Mouse (Mus musculus): Measurements from ENCODE around the gene Asah2. TPM values are rescaled to one million over a fixed set of nuclear protein-coding genes. Genes with fewer than 3 reads are reported as not detected.
"Not testable (repeated sequence)": the region's sequence is repeated elsewhere in the genome, so short reads cannot be mapped to it uniquely, and the experiment has no call there.

Gene Asah2
- total RNA-seq, 1 experiment from 2014 or later, result 31.3 TPM

DNA sequence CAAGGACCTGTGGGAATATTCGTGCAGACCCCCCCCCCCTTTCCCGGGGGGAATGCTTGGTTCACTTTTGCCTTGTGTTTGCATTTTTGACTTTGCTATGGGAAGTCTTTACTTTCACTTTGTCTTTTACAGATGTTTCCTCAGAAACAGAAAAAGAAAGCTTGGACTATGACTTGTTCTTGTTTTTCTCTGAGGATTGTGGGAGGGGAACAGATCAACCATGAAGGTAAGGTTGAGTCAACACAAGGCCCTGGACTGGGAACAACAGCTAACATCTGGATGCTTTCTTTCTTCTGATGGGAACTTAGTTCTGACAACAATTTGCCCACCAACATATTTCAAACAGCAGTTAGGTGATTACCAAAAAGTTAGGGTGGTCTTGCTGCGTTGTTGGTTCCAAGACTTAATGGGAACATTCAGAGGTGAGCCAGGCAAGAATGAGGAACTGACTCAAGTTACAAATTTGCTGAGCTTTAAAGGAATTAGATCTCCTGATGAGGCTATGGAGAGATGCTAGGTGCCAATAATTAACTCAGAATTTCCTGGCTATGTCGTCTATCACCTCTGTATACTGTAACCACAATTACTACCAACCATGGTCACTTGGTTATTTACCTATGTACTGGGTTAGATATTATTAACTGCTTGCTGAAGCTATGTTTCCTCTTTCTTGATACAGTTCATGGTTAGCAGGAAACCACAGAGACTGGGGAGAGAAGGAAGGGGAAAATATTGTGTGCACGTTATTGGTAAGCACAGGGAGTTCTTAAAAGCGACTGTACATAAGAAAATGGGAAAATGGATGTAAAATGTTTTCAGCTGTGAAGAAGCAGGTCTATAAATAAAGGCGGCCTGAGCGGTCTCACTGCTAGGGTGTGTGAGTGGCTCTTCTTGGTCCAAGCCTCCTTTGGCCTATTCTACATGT lies 4.1 kb upstream of the Asah2 start:
- peak; percentile 75 to 78 for ATAC-seq (replicated peaks in 1 of 2; ENCODE audit: insufficient read depth in 1 of 2, low FRiP score in 2 of 2, low TSS enrichment in 1 of 2, low read depth in 1 of 2, poor library complexity in 2 of 2, severe bottlenecking in 2 of 2)

DNA sequence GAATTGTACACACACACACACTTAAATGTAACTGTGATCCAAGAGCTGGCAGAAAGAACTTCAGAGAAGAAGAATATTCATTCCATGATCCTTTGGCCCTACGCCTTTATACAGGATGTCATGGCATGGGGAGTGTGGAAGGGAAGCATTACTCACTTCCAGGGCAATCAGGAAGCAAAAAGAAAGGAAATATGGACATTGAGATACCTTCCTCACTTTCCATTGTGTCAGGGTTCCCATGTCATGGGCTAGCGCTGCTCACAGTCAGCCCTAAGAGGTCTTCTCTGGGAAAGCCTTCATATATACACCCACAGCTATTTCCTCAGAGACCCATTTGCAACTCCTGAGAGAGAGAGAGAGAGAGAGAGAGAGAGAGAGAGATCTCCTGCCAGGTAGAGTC lies 1.3 kb downstream of the Asah2 start:
- no peak for ATAC-seq (replicated peaks in 1 of 2; ENCODE audit: insufficient read depth in 1 of 2, low FRiP score in 2 of 2, low TSS enrichment in 1 of 2, low read depth in 1 of 2, poor library complexity in 2 of 2, severe bottlenecking in 2 of 2)

DNA sequence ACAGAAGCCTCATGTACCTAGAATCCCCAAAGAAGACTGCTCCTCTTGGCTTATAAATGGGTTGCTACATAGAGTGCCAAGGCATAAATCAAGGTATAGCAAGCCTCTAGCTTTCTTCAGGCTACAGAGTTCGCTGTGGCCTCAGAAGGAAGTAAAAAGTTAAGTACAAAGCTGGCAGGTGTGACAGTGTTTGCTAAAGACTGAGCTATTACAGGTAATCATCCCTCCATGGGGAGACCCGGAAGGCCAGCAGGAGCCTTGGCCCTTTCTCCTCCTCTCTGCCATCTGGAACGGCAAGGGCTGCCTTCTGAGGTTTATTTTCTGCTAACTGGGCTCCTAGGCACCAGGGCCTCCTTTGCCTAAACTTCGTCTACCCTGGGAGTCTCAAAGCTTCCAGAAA lies 3.8 kb downstream of the Asah2 start:
- no peak for ATAC-seq (replicated peaks in 1 of 2; ENCODE audit: insufficient read depth in 1 of 2, low FRiP score in 2 of 2, low TSS enrichment in 1 of 2, low read depth in 1 of 2, poor library complexity in 2 of 2, severe bottlenecking in 2 of 2)

DNA sequence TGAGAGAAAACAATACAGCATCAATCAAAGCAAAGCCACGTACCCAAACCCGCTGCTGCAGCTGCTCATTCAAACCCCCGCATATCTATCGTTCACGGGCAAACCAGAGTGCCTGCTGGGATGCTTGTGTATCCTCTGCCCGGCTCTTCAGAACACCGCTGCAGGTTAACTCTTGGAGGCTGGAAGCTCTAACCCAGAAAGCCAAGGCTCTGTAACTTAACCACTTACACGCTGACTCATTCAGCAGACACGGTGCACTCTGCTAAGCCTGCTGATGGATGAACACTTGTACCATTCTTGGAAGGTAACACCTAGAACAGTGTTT lies 5.1 kb downstream of the Asah2 start:
- ATAC-seq (replicated peaks in 1 of 2; ENCODE audit: insufficient read depth in 1 of 2, low FRiP score in 2 of 2, low TSS enrichment in 1 of 2, low read depth in 1 of 2, poor library complexity in 2 of 2, severe bottlenecking in 2 of 2), result no peak

DNA sequence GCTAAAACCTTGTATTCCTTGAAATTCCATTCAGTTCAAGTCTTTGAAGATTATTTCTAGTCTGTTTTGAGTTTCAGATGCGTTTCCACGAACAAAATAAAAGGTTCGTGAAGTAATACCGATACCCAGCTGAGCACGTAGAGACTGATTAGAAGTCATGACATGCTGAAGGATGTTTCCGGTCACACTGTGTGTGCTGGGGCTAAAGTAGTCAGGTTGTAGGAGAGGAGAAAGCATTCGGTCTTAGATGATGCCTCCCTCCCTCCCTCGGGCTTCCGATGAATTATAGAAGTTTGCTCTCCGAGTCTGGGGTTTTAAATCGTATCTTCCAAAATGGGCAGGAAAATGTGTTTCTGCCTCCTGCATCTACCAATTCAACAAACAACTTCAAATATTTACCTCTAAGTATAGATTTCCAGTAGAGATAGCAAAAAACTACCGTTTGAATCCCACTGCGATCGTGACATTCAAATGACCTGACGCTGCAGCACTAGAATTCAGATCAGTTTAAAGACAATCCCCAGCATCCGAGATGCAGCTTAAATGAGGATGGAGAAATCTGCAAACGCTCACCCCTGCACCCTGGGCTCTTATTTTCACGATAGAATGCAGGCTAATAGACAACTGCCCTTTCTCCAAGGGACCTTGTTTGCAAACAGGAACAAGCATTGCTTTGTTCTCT lies 5.6 kb downstream of the Asah2 start:
- ATAC-seq (replicated peaks in 1 of 2; ENCODE audit: insufficient read depth in 1 of 2, low FRiP score in 2 of 2, low TSS enrichment in 1 of 2, low read depth in 1 of 2, poor library complexity in 2 of 2, severe bottlenecking in 2 of 2), result no peak

DNA sequence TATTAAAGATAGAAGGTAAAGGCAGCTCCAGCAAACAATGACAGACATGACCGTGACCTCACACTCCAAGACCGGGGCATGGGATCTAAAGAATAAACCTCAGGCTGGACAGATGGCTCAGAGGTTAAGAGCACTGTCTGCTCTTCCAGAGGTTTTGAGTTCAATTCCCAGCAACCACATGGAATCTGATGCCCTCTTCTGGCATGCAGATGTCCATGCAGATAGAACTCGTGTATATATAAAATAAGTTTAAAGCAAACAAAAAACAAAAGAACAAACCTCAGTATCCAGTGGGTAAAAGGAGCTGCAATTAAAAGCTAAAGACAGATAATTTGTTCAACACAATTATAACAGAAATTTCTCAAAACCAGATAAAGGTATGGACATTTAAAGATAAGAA lies 9.4 kb downstream of the Asah2 start:
- no peak for ATAC-seq (replicated peaks in 1 of 2; ENCODE audit: insufficient read depth in 1 of 2, low FRiP score in 2 of 2, low TSS enrichment in 1 of 2, low read depth in 1 of 2, poor library complexity in 2 of 2, severe bottlenecking in 2 of 2)

DNA sequence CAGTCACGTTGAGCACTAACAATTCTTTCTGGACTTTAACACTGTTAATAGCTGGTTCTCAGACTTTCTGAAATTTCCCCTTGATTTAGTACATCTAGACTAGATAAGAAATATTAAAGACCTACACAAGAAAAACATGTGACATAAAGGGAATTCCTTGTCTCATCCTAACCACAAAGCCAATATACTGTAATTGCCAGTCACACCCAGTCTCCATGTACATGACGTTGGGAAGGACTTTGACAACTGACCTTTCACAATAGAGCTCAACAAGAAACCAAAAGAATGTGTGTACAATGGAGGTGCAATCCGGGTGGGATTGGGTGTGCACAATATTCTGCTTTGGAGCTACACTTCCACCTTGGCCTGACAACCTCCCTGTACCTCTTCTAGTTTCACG lies 15.7 kb downstream of the Asah2 start:
- no peak for ATAC-seq (replicated peaks in 1 of 2; ENCODE audit: insufficient read depth in 1 of 2, low FRiP score in 2 of 2, low TSS enrichment in 1 of 2, low read depth in 1 of 2, poor library complexity in 2 of 2, severe bottlenecking in 2 of 2)

DNA sequence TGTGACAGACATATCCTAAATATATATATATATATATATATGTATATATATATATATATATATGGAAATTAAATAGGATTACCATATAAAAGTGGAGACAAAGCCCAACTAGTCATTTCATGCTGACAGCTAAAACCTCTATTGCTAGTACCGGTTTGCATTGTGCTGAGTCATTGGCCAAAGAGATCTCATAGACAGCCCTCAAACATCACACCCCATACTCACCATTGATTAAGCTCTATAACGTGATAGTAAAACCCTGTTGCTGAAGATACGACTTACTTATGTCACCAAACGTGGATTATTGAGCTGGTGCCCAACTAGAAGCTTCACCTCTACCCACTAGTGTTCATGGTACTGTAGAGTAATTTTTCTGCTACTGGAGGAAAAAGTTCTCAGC lies 17.2 kb downstream of the Asah2 start:
- ATAC-seq (replicated peaks in 1 of 2; ENCODE audit: insufficient read depth in 1 of 2, low FRiP score in 2 of 2, low TSS enrichment in 1 of 2, low read depth in 1 of 2, poor library complexity in 2 of 2, severe bottlenecking in 2 of 2), result no peak

DNA sequence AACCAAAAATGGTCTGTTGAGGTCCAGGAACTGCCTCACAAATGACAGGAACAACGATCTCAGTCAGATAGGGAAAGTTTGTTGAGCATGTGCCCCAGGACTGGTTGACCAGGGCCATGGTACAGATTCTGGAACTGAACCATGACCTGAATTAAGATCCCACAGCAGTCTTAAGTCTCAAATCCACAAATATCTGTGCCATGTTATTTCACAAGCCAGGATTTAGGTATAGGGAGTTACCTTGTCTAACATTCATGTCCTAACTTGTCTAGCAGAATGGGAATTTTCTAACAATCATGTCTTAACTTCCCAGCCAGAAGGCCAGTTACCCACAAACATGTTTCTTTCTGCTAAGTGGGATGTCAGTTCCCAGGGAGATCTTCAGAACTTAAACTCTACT lies 19.4 kb downstream of the Asah2 start:
- ATAC-seq (replicated peaks in 1 of 2; ENCODE audit: insufficient read depth in 1 of 2, low FRiP score in 2 of 2, low TSS enrichment in 1 of 2, low read depth in 1 of 2, poor library complexity in 2 of 2, severe bottlenecking in 2 of 2), result no peak

DNA sequence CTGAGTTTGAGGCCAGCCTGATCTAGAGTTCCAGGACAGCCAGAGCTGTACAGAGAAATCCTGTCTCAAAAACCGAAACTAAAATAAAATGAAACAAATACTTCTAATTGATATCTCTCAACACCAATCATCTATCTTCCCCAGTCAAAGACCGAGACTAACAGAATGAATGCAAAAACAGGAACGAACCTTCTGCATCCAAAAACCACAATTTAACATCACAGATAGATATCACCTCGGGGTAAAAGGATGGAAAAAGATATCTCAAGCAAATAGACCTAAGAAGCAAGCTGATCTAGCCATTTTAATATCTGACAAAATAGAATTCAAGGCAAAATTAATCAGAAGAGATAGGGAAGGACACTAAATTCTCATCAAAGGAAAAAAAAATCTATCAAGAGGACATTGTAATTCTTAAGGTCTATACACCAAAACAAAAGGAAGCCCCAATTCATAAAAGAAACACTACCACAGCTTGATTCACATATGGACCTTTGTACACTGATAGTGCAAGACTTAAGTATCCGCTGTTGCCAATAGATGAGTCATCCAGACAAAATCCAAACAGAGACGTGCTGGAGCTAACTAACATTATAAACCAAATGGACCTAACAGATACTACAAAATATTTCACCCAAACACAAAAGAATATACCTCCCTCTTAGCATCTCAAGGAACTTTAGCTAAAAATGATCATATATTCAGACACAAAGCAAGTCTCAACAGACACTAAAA lies 20.1 kb downstream of the Asah2 start:
- ATAC-seq (replicated peaks in 1 of 2; ENCODE audit: insufficient read depth in 1 of 2, low FRiP score in 2 of 2, low TSS enrichment in 1 of 2, low read depth in 1 of 2, poor library complexity in 2 of 2, severe bottlenecking in 2 of 2), result no peak

DNA sequence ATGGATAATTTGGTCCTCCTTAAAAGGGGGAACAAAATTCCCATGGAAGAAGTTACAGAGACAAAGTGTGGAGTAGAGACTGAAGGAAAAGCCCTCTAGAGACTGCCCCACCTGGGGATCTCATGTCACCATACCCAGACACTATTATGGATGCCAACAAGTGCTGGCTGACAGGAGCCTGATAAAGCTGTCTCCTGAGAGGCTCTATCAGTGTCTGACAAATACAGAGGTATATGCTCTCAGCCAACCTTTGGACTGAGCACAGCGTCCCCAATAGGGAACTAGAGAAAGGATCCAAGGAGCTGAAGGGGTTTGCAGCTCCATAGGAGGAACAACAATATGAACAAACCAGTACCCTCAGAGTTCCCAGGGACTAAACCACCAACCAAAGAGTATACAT lies 23.2 kb downstream of the Asah2 start:
- ATAC-seq (replicated peaks in 1 of 2; ENCODE audit: insufficient read depth in 1 of 2, low FRiP score in 2 of 2, low TSS enrichment in 1 of 2, low read depth in 1 of 2, poor library complexity in 2 of 2, severe bottlenecking in 2 of 2), result not testable (repeated sequence)

DNA sequence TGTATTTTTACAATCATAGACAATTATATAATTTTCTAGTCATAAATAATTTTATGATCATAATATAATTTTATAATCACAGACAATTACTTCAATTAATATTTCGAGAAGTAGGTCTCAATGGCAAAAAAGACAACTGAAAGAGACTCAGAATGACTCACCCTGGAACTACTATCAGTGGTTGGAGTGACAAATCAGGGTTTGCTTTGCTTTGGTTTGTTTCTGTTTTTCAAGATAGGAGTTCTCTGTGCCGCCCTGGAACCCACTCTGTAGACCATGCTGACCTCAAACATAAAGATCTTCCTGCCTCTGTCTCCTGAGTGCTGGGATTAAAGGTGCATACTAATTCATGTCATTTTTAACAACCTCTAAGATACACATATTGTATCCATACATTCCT lies 37.7 kb downstream of the Asah2 start:
- no peak for ATAC-seq (replicated peaks in 1 of 2; ENCODE audit: insufficient read depth in 1 of 2, low FRiP score in 2 of 2, low TSS enrichment in 1 of 2, low read depth in 1 of 2, poor library complexity in 2 of 2, severe bottlenecking in 2 of 2)

DNA sequence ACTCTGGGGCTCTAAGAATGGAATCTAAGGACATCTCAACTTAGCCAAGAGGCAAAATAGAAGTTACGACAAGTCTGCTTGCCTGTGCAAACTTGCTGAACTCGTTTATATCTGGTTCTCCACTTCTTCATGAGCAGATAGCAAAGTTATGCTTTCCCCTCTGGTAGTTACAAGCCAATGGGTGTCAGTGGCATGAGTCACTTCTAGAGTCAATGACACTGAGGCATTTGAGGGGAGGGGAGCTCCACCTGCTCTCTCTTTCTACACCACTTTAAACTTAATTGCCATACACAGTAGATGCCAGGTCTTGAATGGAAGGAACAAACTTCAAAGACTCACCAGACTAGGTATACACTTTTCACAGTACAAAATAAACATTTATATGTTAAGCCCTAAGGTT lies 38.4 kb downstream of the Asah2 start:
- ATAC-seq (replicated peaks in 1 of 2; ENCODE audit: insufficient read depth in 1 of 2, low FRiP score in 2 of 2, low TSS enrichment in 1 of 2, low read depth in 1 of 2, poor library complexity in 2 of 2, severe bottlenecking in 2 of 2), result no peak

DNA sequence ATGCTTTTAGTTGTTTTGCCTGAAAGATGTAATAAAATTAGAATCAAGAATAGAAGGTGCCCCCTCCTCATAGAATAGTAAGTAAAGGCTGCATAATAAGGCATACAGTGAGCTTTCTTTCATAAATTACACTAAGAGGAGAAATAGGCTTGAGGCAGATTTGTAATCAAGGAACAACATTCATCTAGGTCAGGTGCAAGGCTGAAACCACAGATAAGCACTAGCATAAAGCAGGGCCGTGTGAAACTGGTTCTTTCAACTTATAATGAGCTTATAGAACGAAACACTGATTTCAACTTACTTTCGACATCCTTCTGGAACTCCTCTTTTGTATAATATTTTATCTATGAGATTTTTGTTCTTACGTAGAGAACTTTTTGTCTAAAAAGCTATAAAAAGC lies 40.3 kb downstream of the Asah2 start:
- no peak for ATAC-seq (replicated peaks in 1 of 2; ENCODE audit: insufficient read depth in 1 of 2, low FRiP score in 2 of 2, low TSS enrichment in 1 of 2, low read depth in 1 of 2, poor library complexity in 2 of 2, severe bottlenecking in 2 of 2)

DNA sequence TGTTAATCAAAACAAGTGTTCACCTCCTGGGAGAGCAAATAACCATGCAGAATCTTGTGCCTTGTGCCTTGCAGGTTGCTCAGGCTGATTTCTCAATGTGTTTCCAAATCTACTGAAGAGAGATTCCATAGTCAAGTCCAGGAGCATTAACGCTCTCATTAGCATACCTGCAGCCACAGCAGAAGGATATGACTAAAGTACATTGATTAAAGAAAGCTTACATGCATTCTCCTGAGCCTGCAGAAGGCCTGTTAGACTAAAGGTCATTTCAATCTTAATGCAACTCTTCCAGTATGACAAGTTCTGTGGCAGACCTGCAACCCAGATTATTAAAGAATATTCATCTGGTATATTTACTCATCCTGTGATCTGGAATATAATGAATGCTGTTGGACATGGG lies 46.7 kb downstream of the Asah2 start:
- no peak for ATAC-seq (replicated peaks in 1 of 2; ENCODE audit: insufficient read depth in 1 of 2, low FRiP score in 2 of 2, low TSS enrichment in 1 of 2, low read depth in 1 of 2, poor library complexity in 2 of 2, severe bottlenecking in 2 of 2)

DNA sequence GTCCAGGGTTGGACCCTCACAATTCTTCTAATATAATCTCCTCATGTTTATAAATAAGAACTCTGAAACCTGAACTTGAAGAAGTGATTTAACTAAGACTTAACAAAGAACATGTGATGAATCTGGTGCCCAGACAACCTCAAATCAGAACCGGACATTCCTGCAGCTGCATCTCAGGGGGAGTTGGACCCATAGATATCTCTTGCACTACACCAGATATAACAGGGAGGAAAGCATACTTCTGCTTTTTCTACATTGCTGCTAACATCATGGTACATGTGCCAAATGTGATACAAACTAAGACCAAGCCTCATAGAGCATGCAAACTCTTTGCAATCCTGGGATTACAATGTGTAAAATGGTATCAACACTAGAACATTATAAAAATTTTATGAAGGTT lies 51.8 kb downstream of the Asah2 start:
- no peak for ATAC-seq (replicated peaks in 1 of 2; ENCODE audit: insufficient read depth in 1 of 2, low FRiP score in 2 of 2, low TSS enrichment in 1 of 2, low read depth in 1 of 2, poor library complexity in 2 of 2, severe bottlenecking in 2 of 2)

DNA sequence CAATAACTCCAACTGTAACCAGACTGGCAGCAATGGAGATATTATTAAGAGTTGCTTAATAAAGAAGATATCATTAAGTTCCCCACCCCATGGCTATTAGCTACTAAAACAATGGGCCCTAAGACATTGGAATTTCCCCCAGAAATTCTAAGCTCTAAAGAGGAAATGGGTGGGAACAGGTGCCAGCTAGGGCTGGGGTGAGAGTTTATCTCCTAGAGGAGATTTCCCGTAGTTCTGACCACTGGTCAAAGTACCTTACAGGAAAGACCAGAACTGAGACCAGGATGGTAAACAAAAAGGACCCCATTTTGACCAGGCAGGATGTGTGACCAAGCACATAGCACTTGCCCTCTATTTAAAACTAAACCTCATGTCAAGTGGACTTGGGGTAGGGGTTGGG lies 52.3 kb downstream of the Asah2 start:
- ATAC-seq (replicated peaks in 1 of 2; ENCODE audit: insufficient read depth in 1 of 2, low FRiP score in 2 of 2, low TSS enrichment in 1 of 2, low read depth in 1 of 2, poor library complexity in 2 of 2, severe bottlenecking in 2 of 2), result no peak

DNA sequence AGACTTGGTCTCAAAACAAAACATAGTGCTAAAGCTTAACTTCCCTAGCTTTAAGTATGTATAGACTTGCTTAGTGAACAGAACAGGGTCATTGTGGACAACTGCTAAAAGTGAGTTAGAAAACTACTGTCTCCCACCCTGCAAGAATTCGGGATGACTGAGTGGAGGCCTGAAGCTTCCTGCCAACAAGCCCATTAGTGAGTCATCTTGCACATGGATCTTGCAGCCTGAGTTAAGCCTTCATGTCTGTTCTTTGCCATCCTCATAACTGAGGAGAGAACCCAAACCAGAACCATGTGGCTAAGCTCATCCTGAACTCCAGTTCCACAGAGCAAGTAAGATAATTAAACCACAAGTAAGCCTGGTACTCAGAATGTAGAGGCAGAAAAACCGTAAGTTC lies 56.8 kb downstream of the Asah2 start:
- ATAC-seq (replicated peaks in 1 of 2; ENCODE audit: insufficient read depth in 1 of 2, low FRiP score in 2 of 2, low TSS enrichment in 1 of 2, low read depth in 1 of 2, poor library complexity in 2 of 2, severe bottlenecking in 2 of 2), result no peak

All from hematopoietic stem cell, adult 5-6 weeks (primary cell).